Mouse (Mus musculus): ENCODE data around the gene Tvp23a. TPM values are rescaled to one million over a fixed set of nuclear protein-coding genes. Genes with fewer than 3 reads are reported as not detected.

Gene Tvp23a
- polyA plus RNA-seq, 1 experiment, result not detected

- H3K4me1 ChIP-seq (ENCODE audit: control insufficient read depth, insufficient read depth, low read length), result peaks cover 7% of the 10 kb centered on the region; the same call in 1 of the 2 replicates
- 88% methylated on average over 9 of the region's 9 CpGs for WGBS
- H3K4me3 ChIP-seq (ENCODE audit: insufficient read depth, low read depth, low read length), result no peak overlapping the region
- no peak overlapping the region for H3K27ac ChIP-seq (ENCODE audit: insufficient read depth, low read depth, low read length)
- TF ChIP-seq POLR2A (IDR thresholded peaks at IDR 0.05; ENCODE audit: insufficient read depth, low read depth, low read length) (no peak), CTCF (IDR thresholded peaks at IDR 0.05; ENCODE audit: insufficient read depth, low read depth, low read length) (no peak)
These were observed 54.6 kb downstream of the Tvp23a start for GRCm38 (mm10) chr16:10392587-10392986.

- H3K4me3 ChIP-seq (ENCODE audit: insufficient read depth, low read depth, low read length), result no peak overlapping the region
- H3K4me1 ChIP-seq (ENCODE audit: control insufficient read depth, insufficient read depth, low read length), result no peaks in the 10 kb centered on the region
- WGBS, result 94% methylated on average over 6 of the region's 6 CpGs
- H3K27ac ChIP-seq (ENCODE audit: insufficient read depth, low read depth, low read length), result no peak overlapping the region
- TF ChIP-seq POLR2A (IDR thresholded peaks at IDR 0.05; ENCODE audit: insufficient read depth, low read depth, low read length), result no peak
- TF ChIP-seq CTCF (IDR thresholded peaks at IDR 0.05; ENCODE audit: insufficient read depth, low read depth, low read length), result no peak
These were observed 58.4 kb downstream of the Tvp23a start for GRCm38 (mm10) chr16:10388634-10389365.

- Histone ChIP-seq H3K4me1 (ENCODE audit: control insufficient read depth, insufficient read depth, low read length) (no peaks in the 10 kb centered on the region), H3K4me3 (ENCODE audit: insufficient read depth, low read depth, low read length) (no peak overlapping the region), H3K27ac (ENCODE audit: insufficient read depth, low read depth, low read length) (no peak overlapping the region)
- no peak for TF ChIP-seq CTCF (IDR thresholded peaks at IDR 0.05; ENCODE audit: insufficient read depth, low read depth, low read length)
- TF ChIP-seq POLR2A (IDR thresholded peaks at IDR 0.05; ENCODE audit: insufficient read depth, low read depth, low read length), result no peak
- 79% methylated on average over 12 of the region's 12 CpGs for WGBS
These were observed 61.9 kb downstream of the Tvp23a start for GRCm38 (mm10) chr16:10385261-10385660.

GRCm38 (mm10) chr16:10384544-10384943, 62.6 kb downstream of the Tvp23a start:
- TF ChIP-seq CTCF (IDR thresholded peaks at IDR 0.05; ENCODE audit: insufficient read depth, low read depth, low read length), result no peak
- no peak for TF ChIP-seq POLR2A (IDR thresholded peaks at IDR 0.05; ENCODE audit: insufficient read depth, low read depth, low read length)
- WGBS, result 84% methylated on average over 3 of the region's 3 CpGs
- H3K27ac ChIP-seq (ENCODE audit: insufficient read depth, low read depth, low read length), result no peak overlapping the region
- no peak overlapping the region for H3K4me3 ChIP-seq (ENCODE audit: insufficient read depth, low read depth, low read length)
- no peaks in the 10 kb centered on the region for H3K4me1 ChIP-seq (ENCODE audit: control insufficient read depth, insufficient read depth, low read length)

DNA sequence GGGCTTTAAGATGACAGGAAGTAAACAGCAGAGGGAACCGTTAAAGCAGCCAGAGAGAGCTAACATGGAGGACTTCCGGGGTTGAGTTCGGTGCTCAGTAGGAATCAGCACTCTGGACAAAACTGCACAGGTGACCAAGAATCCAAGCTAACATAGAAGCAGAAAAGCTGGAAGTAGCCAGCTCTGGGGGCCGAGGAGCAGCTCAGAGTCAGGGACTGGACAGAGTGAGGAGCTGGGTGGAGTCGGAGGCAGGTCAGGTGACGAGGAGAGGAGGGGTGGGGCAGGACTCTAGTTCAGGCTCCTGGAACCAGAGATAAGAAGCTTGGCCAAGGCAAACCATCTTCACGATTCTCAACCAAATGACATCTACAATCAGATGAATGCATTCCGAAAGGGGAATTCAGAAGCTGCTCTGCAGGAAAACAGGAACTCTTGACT, 63.1 kb downstream of the Tvp23a start:
- 56% methylated on average over 8 of the region's 8 CpGs for WGBS
- TF ChIP-seq CTCF (IDR thresholded peaks at IDR 0.05; ENCODE audit: insufficient read depth, low read depth, low read length) (no peak), POLR2A (IDR thresholded peaks at IDR 0.05; ENCODE audit: insufficient read depth, low read depth, low read length) (no peak)
- H3K27ac ChIP-seq (ENCODE audit: insufficient read depth, low read depth, low read length), result no peak overlapping the region
- H3K4me1 ChIP-seq (ENCODE audit: control insufficient read depth, insufficient read depth, low read length), result no peaks in the 10 kb centered on the region
- H3K4me3 ChIP-seq (ENCODE audit: insufficient read depth, low read depth, low read length), result no peak overlapping the region; the same call in 1 of the 2 replicates

GRCm38 (mm10) chr16:10379531-10379930, 67.6 kb downstream of the Tvp23a start:
- 84% methylated on average over 2 of the region's 2 CpGs for whole genome bisulfite sequencing
- H3K4me3 ChIP-seq (ENCODE audit: insufficient read depth, low read depth, low read length), result no peak overlapping the region
- TF ChIP-seq POLR2A (IDR thresholded peaks at IDR 0.05; ENCODE audit: insufficient read depth, low read depth, low read length) (no peak), CTCF (IDR thresholded peaks at IDR 0.05; ENCODE audit: insufficient read depth, low read depth, low read length) (no peak)

GRCm38 (mm10) chr16:10377286-10377685, 69.9 kb downstream of the Tvp23a start:
- no peak overlapping the region for H3K27ac ChIP-seq (ENCODE audit: insufficient read depth, low read depth, low read length)
- no peak overlapping the region for H3K4me3 ChIP-seq (ENCODE audit: insufficient read depth, low read depth, low read length)
- 64% methylated on average over 1 of the region's 1 CpGs for WGBS
- TF ChIP-seq POLR2A (IDR thresholded peaks at IDR 0.05; ENCODE audit: insufficient read depth, low read depth, low read length) (no peak), CTCF (IDR thresholded peaks at IDR 0.05; ENCODE audit: insufficient read depth, low read depth, low read length) (no peak)
- peaks cover 6% of the 10 kb centered on the region for H3K4me1 ChIP-seq (ENCODE audit: control insufficient read depth, insufficient read depth, low read length)

More at GRCm38 (mm10) chr16:10379531-10379930, 67.6 kb downstream of the Tvp23a start:
- Histone ChIP-seq H3K27ac (ENCODE audit: insufficient read depth, low read depth, low read length) (no peak overlapping the region), H3K4me1 (ENCODE audit: control insufficient read depth, insufficient read depth, low read length) (peaks cover 2% of the 10 kb centered on the region)

DNA sequence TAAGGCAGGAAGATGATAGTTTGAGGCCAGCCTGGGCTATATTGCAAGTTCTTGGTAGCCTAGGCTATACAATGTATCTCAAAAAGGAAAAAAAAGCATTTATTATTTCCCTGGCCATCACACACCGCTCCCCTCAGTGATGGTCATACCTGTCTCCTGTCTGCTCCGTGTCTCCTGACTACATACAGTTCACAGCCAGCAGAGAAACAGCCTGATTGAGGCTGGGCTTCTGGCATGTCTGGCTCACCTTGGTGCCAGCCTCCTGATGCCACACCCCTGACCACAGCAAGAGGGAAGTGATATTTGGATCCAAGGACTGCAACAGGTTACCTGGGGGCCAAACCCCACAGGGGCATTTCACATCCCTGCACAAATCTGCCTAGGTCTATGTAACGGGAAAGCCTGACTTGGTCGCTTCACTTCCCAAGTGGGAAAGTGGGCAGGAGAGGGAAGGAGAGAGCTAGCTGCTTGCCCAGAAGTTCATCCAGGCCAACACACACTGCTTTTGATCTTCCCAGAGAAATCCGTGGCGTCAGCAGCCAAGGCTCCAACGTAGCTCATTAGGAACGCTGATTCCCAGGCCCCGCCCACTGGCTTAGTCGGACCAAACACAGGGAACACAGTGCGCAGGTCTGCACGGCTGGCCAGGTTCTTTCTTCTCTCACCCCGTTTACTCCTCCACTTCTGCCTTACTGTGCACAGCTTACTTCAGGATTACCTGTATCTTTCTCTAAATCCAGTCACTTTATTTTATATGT, 72.7 kb downstream of the Tvp23a start:
- 23% methylated on average over 13 of the region's 13 CpGs for WGBS
- Histone ChIP-seq H3K27ac (ENCODE audit: insufficient read depth, low read depth, low read length) (no peak overlapping the region), H3K4me3 (ENCODE audit: insufficient read depth, low read depth, low read length) (no peak overlapping the region), H3K4me1 (ENCODE audit: control insufficient read depth, insufficient read depth, low read length) (peaks cover 7% of the 10 kb centered on the region)
- TF ChIP-seq CTCF (IDR thresholded peaks at IDR 0.05; ENCODE audit: insufficient read depth, low read depth, low read length) (no peak), POLR2A (IDR thresholded peaks at IDR 0.05; ENCODE audit: insufficient read depth, low read depth, low read length) (no peak)

GRCm38 (mm10) chr16:10372372-10372771, 74.8 kb downstream of the Tvp23a start:
- TF ChIP-seq CTCF (IDR thresholded peaks at IDR 0.05; ENCODE audit: insufficient read depth, low read depth, low read length) (no peak), POLR2A (IDR thresholded peaks at IDR 0.05; ENCODE audit: insufficient read depth, low read depth, low read length) (no peak)
- 54% methylated on average over 4 of the region's 4 CpGs for WGBS
- Histone ChIP-seq H3K27ac (ENCODE audit: insufficient read depth, low read depth, low read length) (no peak overlapping the region), H3K4me3 (ENCODE audit: insufficient read depth, low read depth, low read length) (no peak overlapping the region), H3K4me1 (ENCODE audit: control insufficient read depth, insufficient read depth, low read length) (peaks cover 13% of the 10 kb centered on the region)

Other genes with a start within 250 kb of the Tvp23a start
- gene Emp2, start 133.4 kb downstream of the Tvp23a start, polyA plus RNA-seq (2012; ENCODE audit: insufficient read depth, insufficient read length, low replicate concordance, missing spikeins), result not detected in 2 replicates
- gene Tekt5, start 51.9 kb downstream of the Tvp23a start, polyA plus RNA-seq (2012; ENCODE audit: insufficient read depth, insufficient read length, low replicate concordance, missing spikeins), result not detected in 2 replicates
- gene Nubp1, start 35.4 kb downstream of the Tvp23a start, polyA plus RNA-seq (2012; ENCODE audit: insufficient read depth, insufficient read length, low replicate concordance, missing spikeins), result not detected in 2 replicates
- gene Ciita, start 32.7 kb upstream of the Tvp23a start, polyA plus RNA-seq (2012; ENCODE audit: insufficient read depth, insufficient read length, low replicate concordance, missing spikeins), result not detected in 2 replicates
- not detected in 2 replicates for gene Dexi, start 95.7 kb upstream of the Tvp23a start, polyA plus RNA-seq (2012; ENCODE audit: insufficient read depth, insufficient read length, low replicate concordance, missing spikeins)
- 285 and 796 TPM in 2 replicates for gene Clec16a, start 98.0 kb upstream of the Tvp23a start, polyA plus RNA-seq (2012; ENCODE audit: insufficient read depth, insufficient read length, low replicate concordance, missing spikeins)

All from olfactory bulb, adult 2 months (tissue).